In genomic region chr4:141787046-141787445, GRCm38 (mm10) we compare ENCODE assay signal across 17 mouse cellular contexts. TPM values are rescaled to one million over a fixed set of nuclear protein-coding genes. Genes with fewer than 3 reads are reported as not detected.
A peak's percentile ranks its signal among the peaks of the same experiment; 100 is the strongest.
DNase-seq lines count a peak whose midpoint lies in the region; ATAC-seq lines count a peak whose summit lies in the region.
"Had no signal": no experiment of that assay in that cellular context is flagged by ENCODE, and none has a peak within 500 bp of the region (broad histone marks: within the 10 kb centered on the region; RNA-seq: fewer than 3 reads in every experiment).

No protein-coding gene starts in this region.

- no peak overlapping the region for H3K27ac ChIP-seq in kidney, embryonic 14.5 days (ENCODE audit: low read depth, low read length)
- H3K27ac ChIP-seq in brown adipose tissue, adult 24 weeks (replicated peaks; ENCODE audit: low read depth, low read length): 0 out of 2 replicates have a peak overlapping the region, but pooled peaks have one; percentile 1
- H3K27ac ChIP-seq: heart, embryonic 13.5 days; stomach, embryonic 15.5 days had no signal

- H3K36me3 ChIP-seq in kidney, embryonic 14.5 days (ENCODE audit: control insufficient read depth, insufficient read depth, low read length): peaks cover 40% of the 10 kb centered on the region

- no peaks in the 10 kb centered on the region for H3K27me3 ChIP-seq in kidney, embryonic 14.5 days (ENCODE audit: control insufficient read depth, insufficient read depth, low read length)
- H3K27me3 ChIP-seq: heart, embryonic 13.5 days; neural tube, embryonic 15.5 days; stomach, embryonic 15.5 days had no signal

- no peak overlapping the region for H3K4me2 ChIP-seq in kidney, embryonic 14.5 days (replicated peaks; ENCODE audit: low read depth, low read length)
- H3K4me2 ChIP-seq: heart, embryonic 13.5 days; midbrain, embryonic 11.5 days; neural tube, embryonic 15.5 days; stomach, embryonic 15.5 days had no signal

- no peak for ATAC-seq in kidney, embryonic 14.5 days (ENCODE audit: low FRiP score, low TSS enrichment)
- ATAC-seq: inflammation-experienced regulatory T-cells, adult 6 months had no signal

- no peaks in the 10 kb centered on the region for H3K9me3 ChIP-seq in kidney, embryonic 14.5 days (ENCODE audit: control insufficient read depth, low read length)
- H3K9me3 ChIP-seq: heart, embryonic 13.5 days; neural tube, embryonic 15.5 days; stomach, embryonic 15.5 days had no signal

- H3K4me3 ChIP-seq in kidney, embryonic 14.5 days (ENCODE audit: low read length): no peak overlapping the region
- H3K4me3 ChIP-seq in brown adipose tissue, adult 24 weeks (ENCODE audit: insufficient read depth, low read depth, low read length): no peak overlapping the region
- H3K4me3 ChIP-seq: heart, embryonic 13.5 days; neural tube, embryonic 15.5 days; stomach, embryonic 15.5 days had no signal

- 64% methylated on average over 6 of the region's 6 CpGs for WGBS in kidney, embryonic 14.5 days

- peak; percentile 62 for DNase-seq in kidney, adult 18-20 months
- peak; percentile 51 for DNase-seq in A20 (ENCODE audit: low read depth, low spot score)
- DNase-seq in kidney, postnatal 25 days: peak; percentile 84 to 86
- no peak for DNase-seq in urinary bladder, postnatal 4 days (ENCODE audit: low spot score in 2 of 2)
- no peak for DNase-seq in thymus, postnatal 14 days
- DNase-seq: adrenal gland, postnatal 25 days; cerebellum, adult 9-10 months; embryo, embryonic 11 days; thymus, postnatal 4 days had no signal

- H3K4me1 ChIP-seq in kidney, embryonic 14.5 days (ENCODE audit: control insufficient read depth, insufficient read depth, low read length): no peaks in the 10 kb centered on the region
- H3K4me1 ChIP-seq in brown adipose tissue, adult 24 weeks (ENCODE audit: control insufficient read depth, insufficient read depth, insufficient read length, low read length): peaks cover 15% of the 10 kb centered on the region

- no peak overlapping the region for H3K9ac ChIP-seq in kidney, embryonic 14.5 days (ENCODE audit: low read depth, low read length)
- H3K9ac ChIP-seq: heart, embryonic 13.5 days; neural tube, embryonic 15.5 days; stomach, embryonic 15.5 days had no signal

RNA-seq across cellular contexts. Expression of gene Dnajc16, which starts 3.7 kb away (rescaled TPM):
- 3.2 and 5.2 TPM in 2 replicates for polyA plus RNA-seq in kidney, embryonic 14.5 days (2014; fragmentation: Nextera tagmentation; extraction: Ambion mirVana)
- 4.7 and 6.4 TPM in 2 replicates for polyA plus RNA-seq in brown adipose tissue, adult 24 weeks (2012; ENCODE audit: insufficient read depth, insufficient read length, missing spikeins)

RNA-seq across cellular contexts. Expression of gene Casp9, which starts 6.4 kb away (rescaled TPM):
- polyA plus RNA-seq in kidney, embryonic 14.5 days (2014; fragmentation: Nextera tagmentation; extraction: Ambion mirVana): 14.5 and 24.3 TPM in 2 replicates
- 6.1 and 7.7 TPM in 2 replicates for polyA plus RNA-seq in brown adipose tissue, adult 24 weeks (2012; ENCODE audit: insufficient read depth, insufficient read length, missing spikeins)

RNA-seq across cellular contexts. Expression of gene Cela2a, which starts 38.9 kb away (rescaled TPM):
- not detected in 2 replicates for polyA plus RNA-seq in kidney, embryonic 14.5 days (2014; fragmentation: Nextera tagmentation; extraction: Ambion mirVana)
- not detected in 2 replicates for polyA plus RNA-seq in brown adipose tissue, adult 24 weeks (2012; ENCODE audit: insufficient read depth, insufficient read length, missing spikeins)
- polyA plus RNA-seq: heart, embryonic 13.5 days; inflammation-experienced regulatory T-cells, adult 6 months; midbrain, embryonic 11.5 days; neural tube, embryonic 15.5 days had no signal

RNA-seq across cellular contexts. Expression of gene Agmat, which starts 40.6 kb away (rescaled TPM):
- polyA plus RNA-seq in kidney, embryonic 14.5 days (2014; fragmentation: Nextera tagmentation; extraction: Ambion mirVana): 1.1 and 1.6 TPM in 2 replicates
- polyA plus RNA-seq in brown adipose tissue, adult 24 weeks (2012; ENCODE audit: insufficient read depth, insufficient read length, missing spikeins): not detected in 2 replicates
- polyA plus RNA-seq: inflammation-experienced regulatory T-cells, adult 6 months; midbrain, embryonic 11.5 days; neural tube, embryonic 15.5 days had no signal

RNA-seq across cellular contexts. Expression of gene Ctrc, which starts 59.1 kb away (rescaled TPM):
- not detected in 2 replicates for polyA plus RNA-seq in kidney, embryonic 14.5 days (2014; fragmentation: Nextera tagmentation; extraction: Ambion mirVana)
- not detected in 2 replicates for polyA plus RNA-seq in brown adipose tissue, adult 24 weeks (2012; ENCODE audit: insufficient read depth, insufficient read length, missing spikeins)
- polyA plus RNA-seq: heart, embryonic 13.5 days; inflammation-experienced regulatory T-cells, adult 6 months; liver, adult 2 months; midbrain, embryonic 11.5 days; neural tube, embryonic 15.5 days had no signal

Comparison
In these comparisons a context has a peak if more than half of its experiments do, and no peak if none do; other contexts are left out.
1. DNase-seq: peak in kidney, adult 18-20 months (single experiment), A20 (single experiment) and kidney, postnatal 25 days (2 of 2); none in urinary bladder, postnatal 4 days (0 of 2) and thymus, postnatal 14 days (single experiment).